Mouse (Mus musculus) embryonic facial prominence, embryonic 10.5 days (tissue): ENCODE measurements at regions not wholly inside any gene's neighbourhood (a gene's known extent, or its start where the extent isn't known, plus 50 kb on each side); places are given as distances from the start of the nearest gene placed in this dataset.

Experiments used
- DNase-seq: peaks from one replicate; pipeline ENCODE4 v3.0.0-alpha.2; 2017; ENCODE audit warnings: low spot score
- H3K27ac ChIP-seq: fragments of 300-500 bp; sonication (generic); replicated peaks from 2 replicates; pipeline ENCODE4 v1.5.1; 2016; ENCODE audit warnings: mild to moderate bottlenecking
- H3K27me3 ChIP-seq: fragments of 300-500 bp; sonication (generic); replicated peaks from 2 replicates; pipeline ENCODE4 v1.6.1; 2016; ENCODE audit warnings: low read depth, mild to moderate bottlenecking; ENCODE audit not compliant: poor library complexity, severe bottlenecking
- H3K36me3 ChIP-seq: fragments of 300-500 bp; sonication (generic); replicated peaks from 2 replicates; pipeline ENCODE4 v1.6.1; 2016; ENCODE audit warnings: mild to moderate bottlenecking, moderate library complexity
- H3K4me1 ChIP-seq: fragments of 300-500 bp; sonication (generic); 2 replicates; pipeline ENCODE4 v1.6.1; 2016
- H3K4me3 ChIP-seq: fragments of 300-500 bp; sonication (generic); 2 replicates; pipeline ENCODE4 v1.5.1; 2016; ENCODE audit warnings: mild to moderate bottlenecking, moderate library complexity
- H3K9me3 ChIP-seq: fragments of 300-500 bp; sonication (generic); 2 replicates; pipeline ENCODE4 v1.6.1; 2016; ENCODE audit warnings: mild to moderate bottlenecking
- WGBS: fragments of 180-500 bp; shearing (Covaris S2); methylation state at CpG from one replicate; pipeline ENCODE4 v1.1.7; 2016; 5-methylcytosine and 5-hydroxymethylcytosine counted together

GRCm38 (mm10) chr9:41478106-41478848 lies 316.8 kb upstream of the Ubash3b start:
- DNase-seq: no peak
- WGBS: 88% methylated on average over 7 of the region's 7 CpGs
- Histone ChIP-seq H3K4me3 (no peak overlapping the region), H3K27ac (no peak overlapping the region), H3K27me3 (no peaks in the 10 kb centered on the region), H3K4me1 (peaks cover 20% of the 10 kb centered on the region), H3K9me3 (no peaks in the 10 kb centered on the region), H3K36me3 (no peaks in the 10 kb centered on the region; the same call in 1 of the 2 replicates)

GRCm38 (mm10) chr9:41475326-41475725 lies 313.8 kb upstream of the Ubash3b start:
- Histone ChIP-seq H3K27ac (peak overlapping the region; percentile 86), H3K4me3 (peak overlapping the region; percentile 39)
- 90% methylated on average over 8 of the region's 8 CpGs for WGBS

GRCm38 (mm10) chr9:41474945-41475297 lies 313.4 kb upstream of the Ubash3b start:
- Histone ChIP-seq H3K36me3 (no peaks in the 10 kb centered on the region), H3K27me3 (no peaks in the 10 kb centered on the region), H3K27ac (peak overlapping the region; percentile 86), H3K4me1 (peaks cover 26% of the 10 kb centered on the region), H3K9me3 (no peaks in the 10 kb centered on the region), H3K4me3 (peak overlapping the region; percentile 39)
- DNase-seq: no peak
- WGBS: 68% methylated on average over 6 of the region's 6 CpGs

More at GRCm38 (mm10) chr9:41475326-41475725, 313.8 kb upstream of the Ubash3b start:
- no peaks in the 10 kb centered on the region for H3K9me3 ChIP-seq
- no peak for DNase-seq
- H3K27me3 ChIP-seq: no peaks in the 10 kb centered on the region
- no peaks in the 10 kb centered on the region for H3K36me3 ChIP-seq
- peaks cover 22% of the 10 kb centered on the region for H3K4me1 ChIP-seq

- H3K4me3 ChIP-seq: peak overlapping the region; percentile 39
- WGBS: 45% methylated on average over 11 of the region's 11 CpGs
- no peaks in the 10 kb centered on the region for H3K27me3 ChIP-seq
- peak overlapping the region; percentile 86 for H3K27ac ChIP-seq
- H3K36me3 ChIP-seq: no peaks in the 10 kb centered on the region
- no peaks in the 10 kb centered on the region for H3K9me3 ChIP-seq
- peak; percentile 92 for DNase-seq
- peaks cover 31% of the 10 kb centered on the region for H3K4me1 ChIP-seq
These were observed 312.9 kb upstream of the Ubash3b start for GRCm38 (mm10) chr9:41474244-41474944.

DNA sequence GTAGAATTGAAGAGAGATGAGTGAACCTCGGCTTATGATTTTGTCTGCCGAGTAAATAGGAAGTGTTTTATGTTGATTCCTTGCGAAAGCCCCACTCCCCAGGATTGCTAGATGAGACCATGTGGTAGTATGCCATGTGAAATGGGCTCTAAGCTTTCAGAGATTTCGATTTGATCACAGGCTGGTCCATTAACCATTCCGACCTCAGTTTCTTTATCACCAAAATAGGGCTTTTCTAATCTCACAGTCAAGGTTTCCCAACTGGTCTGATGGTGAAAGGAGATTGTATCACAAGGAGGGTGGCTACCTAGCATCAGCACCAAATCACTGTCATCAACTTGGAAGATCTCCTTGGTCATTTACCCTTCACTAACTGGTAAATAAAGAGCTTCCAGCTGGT lies 312.0 kb upstream of the Ubash3b start:
- no peaks in the 10 kb centered on the region for H3K36me3 ChIP-seq
- no peaks in the 10 kb centered on the region for H3K9me3 ChIP-seq
- no peak for DNase-seq
- peaks cover 35% of the 10 kb centered on the region for H3K4me1 ChIP-seq
- WGBS: 91% methylated on average over 5 of the region's 5 CpGs
- H3K4me3 ChIP-seq: no peak overlapping the region
- no peaks in the 10 kb centered on the region for H3K27me3 ChIP-seq
- 0 out of 2 replicates have a peak overlapping the region, but pooled peaks have one; percentile 86 for H3K27ac ChIP-seq

- Histone ChIP-seq H3K27ac (no peak overlapping the region), H3K4me1 (peaks cover 38% of the 10 kb centered on the region), H3K36me3 (no peaks in the 10 kb centered on the region), H3K27me3 (no peaks in the 10 kb centered on the region), H3K4me3 (no peak overlapping the region), H3K9me3 (no peaks in the 10 kb centered on the region)
- no peak for DNase-seq
- 92% methylated on average over 3 of the region's 3 CpGs for WGBS
These were observed 309.8 kb upstream of the Ubash3b start for GRCm38 (mm10) chr9:41471345-41471744.

- Histone ChIP-seq H3K36me3 (no peaks in the 10 kb centered on the region), H3K27me3 (no peaks in the 10 kb centered on the region), H3K27ac (peak overlapping the region; percentile 75), H3K4me3 (no peak overlapping the region), H3K4me1 (peaks cover 31% of the 10 kb centered on the region), H3K9me3 (no peaks in the 10 kb centered on the region)
- 45% methylated on average over 6 of the region's 6 CpGs for WGBS
- DNase-seq: peak; percentile 22
These were observed 308.5 kb upstream of the Ubash3b start for GRCm38 (mm10) chr9:41470010-41470409.

DNA sequence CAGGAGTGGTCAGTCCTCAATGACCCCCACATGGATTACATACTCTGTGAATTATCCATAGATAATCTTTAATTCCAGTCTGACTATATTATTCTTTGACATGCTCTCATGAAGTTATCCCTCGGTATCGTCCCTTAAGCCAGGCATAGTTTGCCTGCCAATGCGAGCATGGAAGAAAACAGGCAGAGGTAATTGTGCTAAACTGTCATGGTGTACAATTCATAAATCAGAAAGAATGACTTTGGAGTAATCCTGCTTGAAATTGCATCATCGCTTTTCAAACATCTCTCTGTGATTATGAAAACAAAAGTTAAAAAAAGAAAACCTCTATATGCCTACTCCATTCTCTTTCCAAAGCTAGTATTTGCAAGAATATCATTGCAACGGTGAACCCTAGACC lies 307.9 kb upstream of the Ubash3b start:
- 92% methylated on average over 5 of the region's 5 CpGs for WGBS
- H3K9me3 ChIP-seq: no peaks in the 10 kb centered on the region
- no peaks in the 10 kb centered on the region for H3K36me3 ChIP-seq
- DNase-seq: no peak
- no peak overlapping the region for H3K4me3 ChIP-seq
- H3K27me3 ChIP-seq: no peaks in the 10 kb centered on the region
- H3K27ac ChIP-seq: peak overlapping the region; percentile 75
- peaks cover 25% of the 10 kb centered on the region for H3K4me1 ChIP-seq

DNA sequence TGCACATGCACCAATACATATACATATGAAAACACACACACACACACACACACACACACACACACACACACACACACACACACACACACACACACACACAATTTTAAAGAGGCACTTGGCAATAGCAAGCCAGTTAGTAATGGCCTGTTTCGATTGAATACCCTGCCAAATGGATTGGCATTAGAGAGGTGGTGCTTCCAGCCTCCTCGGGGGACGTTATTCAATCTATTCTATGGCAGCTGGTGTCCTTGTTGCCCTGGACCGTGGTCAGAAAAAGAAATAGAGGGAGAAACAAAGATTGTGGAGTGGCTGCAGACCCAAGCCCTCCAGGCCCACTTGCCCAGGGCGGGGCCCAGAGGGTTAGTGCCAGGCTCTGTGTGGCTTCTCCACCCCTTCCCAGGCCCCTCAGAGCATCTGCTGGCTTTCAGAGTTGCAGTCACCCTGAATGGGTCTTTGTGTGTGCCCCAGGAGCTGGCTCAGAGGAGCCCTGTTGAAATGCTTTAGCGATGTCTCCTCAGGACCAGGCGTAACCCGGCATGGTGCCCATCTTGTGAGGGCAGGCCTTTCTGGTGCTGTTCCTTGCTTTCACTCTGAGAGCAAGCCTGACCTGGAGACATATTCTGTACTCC lies 302.7 kb upstream of the Ubash3b start:
- no peak for DNase-seq
- 79% methylated on average over 8 of the region's 8 CpGs for WGBS
- Histone ChIP-seq H3K27ac (peak overlapping the region; percentile 74), H3K36me3 (0 out of 2 replicates have a peak, but pooled peaks cover 6% of the 10 kb centered on the region), H3K9me3 (no peaks in the 10 kb centered on the region), H3K4me3 (no peak overlapping the region), H3K4me1 (peaks cover 14% of the 10 kb centered on the region), H3K27me3 (no peaks in the 10 kb centered on the region)

DNA sequence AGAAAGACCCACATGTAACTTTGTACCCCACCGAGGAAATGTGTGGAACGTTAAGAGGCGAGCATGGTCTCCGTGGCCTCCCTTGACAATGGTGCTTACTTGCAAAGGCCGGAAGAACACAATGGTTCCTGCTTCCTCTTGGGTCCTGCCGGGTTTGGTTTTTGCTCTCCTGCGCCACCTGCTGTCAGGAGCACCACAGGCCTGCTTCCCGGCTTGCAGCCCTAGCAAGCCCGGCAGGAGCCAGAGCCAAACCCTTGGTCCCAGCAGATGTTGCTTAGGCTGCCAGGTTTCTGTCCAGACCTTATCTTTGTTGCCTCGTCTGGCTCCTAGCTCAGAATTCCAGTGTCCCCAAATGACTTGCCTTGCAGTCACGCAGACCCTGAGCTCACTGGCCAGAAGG lies 300.2 kb upstream of the Ubash3b start:
- Histone ChIP-seq H3K4me1 (peaks cover 9% of the 10 kb centered on the region), H3K9me3 (no peaks in the 10 kb centered on the region), H3K36me3 (0 out of 2 replicates have a peak, but pooled peaks cover 6% of the 10 kb centered on the region), H3K27ac (peak overlapping the region; percentile 85), H3K27me3 (no peaks in the 10 kb centered on the region), H3K4me3 (no peak overlapping the region)
- peak; percentile 90 for DNase-seq
- 15% methylated on average over 11 of the region's 11 CpGs for WGBS

DNA sequence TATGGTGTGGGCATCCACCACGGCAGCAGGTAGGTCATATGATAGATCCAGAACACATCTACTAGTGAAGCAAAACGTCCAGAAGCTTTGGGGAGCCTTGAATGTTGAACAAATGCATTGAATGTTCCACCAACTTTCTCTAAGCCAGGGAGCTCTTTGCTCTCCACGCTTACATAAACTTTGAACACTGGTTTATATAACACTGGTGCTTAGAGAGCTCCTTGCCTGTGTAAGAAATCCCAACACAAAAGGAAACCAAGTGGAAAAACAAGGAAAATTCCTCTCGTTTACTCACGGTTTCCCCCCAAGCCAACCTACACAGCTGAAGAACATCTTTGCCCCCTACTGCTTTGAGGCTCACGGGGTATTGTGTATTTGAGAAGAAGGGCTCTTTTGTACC lies 299.2 kb upstream of the Ubash3b start:
- peaks cover 6% of the 10 kb centered on the region; the same call in 1 of the 2 replicates for H3K36me3 ChIP-seq
- 82% methylated on average over 6 of the region's 6 CpGs for WGBS

DNA sequence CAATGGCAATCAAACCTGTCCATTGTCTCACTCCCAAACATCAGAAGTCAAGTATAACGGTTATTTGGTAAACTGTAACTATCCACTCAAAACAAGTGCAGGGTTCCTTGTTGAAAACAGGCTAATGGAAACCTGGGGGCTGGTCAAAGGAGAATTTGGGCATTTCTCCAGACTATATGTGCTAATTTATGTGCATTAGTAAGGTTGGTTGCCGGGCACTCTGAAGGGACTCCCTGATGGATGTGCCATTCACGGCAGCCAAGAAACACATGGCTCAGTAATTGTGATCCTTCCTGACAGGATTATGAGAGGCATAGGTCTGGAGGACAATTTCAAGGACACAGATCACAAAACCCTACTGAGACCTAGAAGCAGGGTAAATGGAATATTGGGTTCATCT lies 295.5 kb upstream of the Ubash3b start:
- Histone ChIP-seq H3K4me3 (no peak overlapping the region), H3K4me1 (peaks cover 6% of the 10 kb centered on the region), H3K36me3 (no peaks in the 10 kb centered on the region; the same call in 1 of the 2 replicates), H3K9me3 (no peaks in the 10 kb centered on the region), H3K27me3 (no peaks in the 10 kb centered on the region), H3K27ac (no peak overlapping the region)
- no peak for DNase-seq
- 89% methylated on average over 3 of the region's 3 CpGs for WGBS

More for the DNA sequence above, 299.2 kb upstream of the Ubash3b start:
- no peaks in the 10 kb centered on the region for H3K9me3 ChIP-seq
- no peak for DNase-seq
- peaks cover 9% of the 10 kb centered on the region for H3K4me1 ChIP-seq
- no peak overlapping the region; the same call in 1 of the 2 replicates for H3K27ac ChIP-seq
- no peak overlapping the region for H3K4me3 ChIP-seq
- no peaks in the 10 kb centered on the region for H3K27me3 ChIP-seq
